8 mouse cellular contexts compared by ENCODE assay signal in the genomic region with DNA sequence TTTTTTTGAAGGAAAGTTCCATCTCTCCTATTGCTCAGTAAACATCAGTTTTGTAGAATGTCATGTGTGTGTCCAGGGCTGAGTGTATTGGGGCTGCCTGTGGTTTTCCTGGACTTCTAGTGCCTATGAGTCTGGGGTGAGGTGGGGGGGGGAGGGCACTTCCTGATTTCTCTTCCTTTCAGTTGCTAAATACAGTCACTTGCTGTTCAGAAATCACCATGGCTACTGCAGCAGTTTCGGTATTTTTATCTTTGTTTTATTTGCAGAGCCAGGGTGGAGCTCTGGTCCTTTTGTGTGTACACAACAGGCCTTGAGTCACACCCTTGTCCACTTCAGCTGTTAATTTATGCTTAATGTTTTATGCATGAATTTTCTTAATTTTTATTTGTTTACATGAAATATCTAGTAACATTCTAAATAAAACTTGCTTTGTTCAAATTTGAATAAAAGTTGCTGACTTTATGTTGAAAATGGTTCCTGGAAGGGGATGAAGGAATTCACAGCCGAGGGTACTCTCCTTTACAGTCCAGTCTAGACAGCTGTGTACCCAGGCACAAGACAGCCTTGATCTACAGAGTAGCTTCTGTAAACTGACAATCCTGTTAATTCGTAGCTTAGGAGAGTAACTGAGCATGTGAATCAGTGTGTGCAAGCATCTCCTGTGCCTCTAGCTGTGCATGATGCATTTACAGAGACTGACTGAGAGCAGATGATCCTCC.
DNase-seq lines count a peak whose midpoint lies in the region; ATAC-seq lines count a peak whose summit lies in the region.

No protein-coding gene starts in this region.

- no peaks in the 10 kb centered on the region for H3K36me3 ChIP-seq in embryonic facial prominence, embryonic 15.5 days

- H3K9ac ChIP-seq in embryonic facial prominence, embryonic 15.5 days = no peak overlapping the region

- no peaks in the 10 kb centered on the region for H3K27me3 ChIP-seq in embryonic facial prominence, embryonic 15.5 days

- intact Hi-C loops in left cerebral cortex, postnatal 25 days (cut with DNase I) = no loop called here

- no peak overlapping the region for H3K4me3 ChIP-seq in embryonic facial prominence, embryonic 15.5 days (replicated peaks)

- WGBS in embryonic facial prominence, embryonic 15.5 days = 48% methylated on average over 3 of the region's 3 CpGs

- H3K4me2 ChIP-seq in embryonic facial prominence, embryonic 15.5 days (replicated peaks) = no peak overlapping the region

- peak; percentile 51; the same call in 1 of the 2 replicates for ATAC-seq in embryonic facial prominence, embryonic 15.5 days (ENCODE audit: insufficient number of reproducible peaks, low FRiP score, low TSS enrichment, low read depth)

- H3K27ac ChIP-seq in embryonic facial prominence, embryonic 15.5 days (replicated peaks) = no peak overlapping the region

- peak; percentile 27 to 35 for DNase-seq in left cerebral cortex, postnatal 25 days (ENCODE audit: low spot score in 2 of 2)
- no peak for DNase-seq in left cerebral cortex, adult 11 months (ENCODE audit: low spot score)
- peak; percentile 9 to 29 for DNase-seq in kidney, postnatal 4 days
- peak; percentile 47 for DNase-seq in mesoderm, embryonic 11.5 days (ENCODE audit: low read depth, low spot score)
- no peak for DNase-seq in urinary bladder, postnatal 36 days (ENCODE audit: low spot score in 2 of 2)
- no peak for DNase-seq in spleen, postnatal 4 days (ENCODE audit: low spot score in 2 of 2)
- DNase-seq in testis, postnatal 14 days (ENCODE audit: low spot score) = no peak

- no peaks in the 10 kb centered on the region for H3K9me3 ChIP-seq in embryonic facial prominence, embryonic 15.5 days (replicated peaks)

- H3K4me1 ChIP-seq in embryonic facial prominence, embryonic 15.5 days = no peaks in the 10 kb centered on the region

Comparison
In these comparisons a context has a peak if more than half of its experiments do, and no peak if none do; other contexts are left out.
1. DNase-seq: peak in left cerebral cortex, postnatal 25 days (2 of 2), kidney, postnatal 4 days (2 of 2) and mesoderm, embryonic 11.5 days (single experiment); none in left cerebral cortex, adult 11 months (single experiment), urinary bladder, postnatal 36 days (0 of 2), spleen, postnatal 4 days (0 of 2) and testis, postnatal 14 days (single experiment).